Mouse (Mus musculus): ENCODE data around the gene Cpeb2.

Cpeb2 gene

DNA sequence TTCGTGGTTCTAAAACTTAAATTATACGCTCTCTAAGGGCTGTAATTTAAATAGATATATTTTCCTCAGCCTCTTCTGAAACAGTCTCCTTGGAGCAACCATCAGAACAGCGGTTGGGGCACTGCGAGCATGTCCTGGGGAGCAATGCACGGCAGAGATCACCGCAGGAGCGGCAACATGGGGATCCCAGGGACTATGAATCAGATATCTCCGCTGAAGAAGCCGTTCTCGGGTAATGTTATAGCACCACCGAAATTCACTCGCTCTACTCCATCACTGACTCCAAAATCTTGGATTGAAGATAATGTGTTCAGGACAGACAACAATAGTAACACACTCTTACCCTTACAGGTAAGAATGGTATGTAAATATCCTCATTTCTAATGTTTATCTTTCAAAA lies 4.3 kb downstream of the Cpeb2 start:
- no peak for DNase-seq (ENCODE audit: low read depth, low spot score)

DNA sequence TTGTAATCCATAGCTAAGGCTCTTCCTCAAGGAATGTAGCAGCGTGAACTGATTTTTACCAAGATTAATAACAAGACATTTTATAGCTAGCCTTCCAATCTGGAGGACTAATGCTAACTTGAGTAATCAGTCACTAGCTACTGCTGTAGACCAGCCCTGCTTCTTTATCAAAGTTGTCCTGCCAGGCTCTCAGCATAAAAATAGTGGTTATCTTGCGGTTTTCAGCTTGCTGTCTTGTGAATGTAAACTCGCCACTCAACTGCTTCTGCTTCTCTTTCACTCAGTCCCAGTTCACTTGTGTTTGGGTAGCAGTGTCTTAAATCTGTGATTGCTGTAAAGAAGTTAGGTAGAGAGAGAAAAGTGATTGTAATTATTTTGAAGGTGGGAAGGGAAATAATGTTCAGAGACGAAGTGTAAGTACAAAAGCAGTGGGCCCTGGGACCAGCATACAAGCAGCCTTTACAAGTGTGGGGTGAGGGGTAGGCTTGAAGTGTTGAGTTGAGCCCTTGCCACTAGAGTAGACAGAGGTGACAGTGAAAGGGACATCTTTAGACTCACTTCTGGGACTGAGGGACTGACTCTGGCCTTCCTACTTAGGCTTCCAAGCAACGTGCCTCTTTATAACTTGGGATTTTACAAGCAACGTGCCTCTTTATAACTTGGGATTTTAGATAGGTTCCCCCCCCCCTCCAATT lies 6.3 kb downstream of the Cpeb2 start:
- no peak for DNase-seq (ENCODE audit: low read depth, low spot score)

DNA sequence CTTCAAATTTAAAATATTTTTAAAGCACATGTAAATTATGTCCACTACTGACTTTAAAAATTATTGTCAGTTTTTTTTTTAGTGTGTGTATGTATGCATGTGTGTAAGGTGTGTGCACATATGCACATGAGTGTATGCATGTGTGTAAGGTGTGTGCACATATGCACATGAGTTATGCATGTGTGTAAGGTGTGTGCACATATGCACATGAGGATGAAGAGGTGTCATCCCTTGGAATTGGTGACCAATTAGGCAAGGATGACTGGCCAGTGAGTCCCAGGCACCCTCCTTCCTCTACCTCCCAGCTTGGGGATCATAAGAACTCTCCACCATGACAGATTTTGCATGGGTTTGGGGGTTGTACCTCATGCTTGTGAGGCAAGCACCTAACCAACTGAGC lies 7.8 kb downstream of the Cpeb2 start:
- DNase-seq (ENCODE audit: low read depth, low spot score) = no peak

DNA sequence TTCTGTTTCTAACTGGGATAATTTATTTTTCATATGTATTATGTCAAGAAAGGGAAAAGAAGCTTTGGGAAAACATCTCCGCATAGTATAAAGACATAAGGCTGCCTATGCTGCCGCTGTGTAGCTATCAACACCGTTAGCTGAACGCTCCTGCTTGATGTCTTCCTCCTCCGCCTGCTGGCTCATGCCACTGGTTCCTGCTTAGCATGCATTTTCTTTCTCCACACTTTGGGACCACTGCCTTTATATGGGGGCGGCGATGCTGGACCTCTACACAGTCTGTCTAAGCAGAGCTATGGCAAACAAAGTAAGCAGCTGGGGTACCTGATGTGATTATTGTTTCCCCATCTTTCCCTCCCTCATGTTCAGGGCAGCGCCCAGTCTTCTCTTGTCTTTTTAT lies 13.3 kb downstream of the Cpeb2 start:
- DNase-seq (ENCODE audit: low read depth, low spot score) = no peak

DNA sequence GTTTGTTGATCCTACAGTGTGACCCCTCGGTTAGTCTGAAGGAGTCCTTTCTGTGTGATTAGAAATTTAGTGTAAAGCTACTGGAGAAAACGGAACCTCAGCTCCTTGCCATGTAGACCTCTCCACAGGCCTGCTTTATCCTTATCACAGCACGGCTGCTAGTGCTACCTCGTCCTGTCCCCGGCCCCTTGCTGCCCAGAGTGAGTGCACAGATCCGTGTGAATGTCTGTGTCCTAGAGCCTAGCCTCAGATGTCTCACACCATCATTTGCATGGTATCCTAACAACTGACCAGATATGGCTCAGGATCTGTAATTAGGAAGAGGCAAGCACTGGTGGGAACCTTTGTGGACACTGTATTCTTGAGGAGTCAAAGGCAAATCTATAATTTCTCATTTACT lies 14.0 kb downstream of the Cpeb2 start:
- DNase-seq (ENCODE audit: low read depth, low spot score) = no peak

DNA sequence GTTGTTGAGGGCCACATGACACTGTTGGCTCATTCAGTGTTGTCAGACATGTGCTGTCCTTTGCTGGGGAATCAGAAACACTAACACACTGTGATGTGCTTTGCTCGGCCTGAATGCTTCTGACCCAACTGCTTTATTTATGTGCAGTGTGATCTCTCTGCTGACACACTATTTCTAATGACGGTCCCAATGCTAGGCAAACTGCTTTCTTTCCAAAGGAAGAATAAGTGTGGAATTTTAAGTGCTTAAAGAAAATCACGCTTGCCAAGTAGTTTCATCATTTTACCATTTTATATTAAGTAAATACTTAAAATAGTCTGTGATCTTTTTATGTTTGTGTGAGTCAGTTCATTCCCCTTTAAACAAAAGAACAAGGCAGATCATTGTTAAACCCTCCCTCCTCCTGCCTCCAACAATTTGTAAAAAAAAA lies 15.0 kb downstream of the Cpeb2 start:
- no peak for DNase-seq (ENCODE audit: low read depth, low spot score)

DNA sequence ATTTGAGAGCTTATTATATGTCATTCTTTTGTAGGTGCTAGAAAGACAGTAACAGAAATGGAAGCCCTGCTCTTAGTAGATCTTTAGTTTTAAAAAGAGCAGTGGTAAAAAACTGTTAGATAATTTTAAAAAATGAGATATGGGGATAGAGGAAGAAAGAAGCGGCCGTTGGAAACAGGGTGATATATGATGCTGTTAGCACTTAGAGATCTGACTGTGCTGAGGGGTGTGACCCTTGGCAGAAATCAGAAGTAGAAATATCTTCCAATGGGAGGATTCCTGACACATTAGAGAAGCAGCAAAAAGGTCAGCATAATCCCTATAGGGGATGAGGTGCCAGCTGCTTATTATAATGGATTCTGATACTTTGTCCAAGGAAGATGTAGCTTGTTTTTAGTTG lies 24.5 kb downstream of the Cpeb2 start:
- no peak for DNase-seq (ENCODE audit: low read depth, low spot score)

DNA sequence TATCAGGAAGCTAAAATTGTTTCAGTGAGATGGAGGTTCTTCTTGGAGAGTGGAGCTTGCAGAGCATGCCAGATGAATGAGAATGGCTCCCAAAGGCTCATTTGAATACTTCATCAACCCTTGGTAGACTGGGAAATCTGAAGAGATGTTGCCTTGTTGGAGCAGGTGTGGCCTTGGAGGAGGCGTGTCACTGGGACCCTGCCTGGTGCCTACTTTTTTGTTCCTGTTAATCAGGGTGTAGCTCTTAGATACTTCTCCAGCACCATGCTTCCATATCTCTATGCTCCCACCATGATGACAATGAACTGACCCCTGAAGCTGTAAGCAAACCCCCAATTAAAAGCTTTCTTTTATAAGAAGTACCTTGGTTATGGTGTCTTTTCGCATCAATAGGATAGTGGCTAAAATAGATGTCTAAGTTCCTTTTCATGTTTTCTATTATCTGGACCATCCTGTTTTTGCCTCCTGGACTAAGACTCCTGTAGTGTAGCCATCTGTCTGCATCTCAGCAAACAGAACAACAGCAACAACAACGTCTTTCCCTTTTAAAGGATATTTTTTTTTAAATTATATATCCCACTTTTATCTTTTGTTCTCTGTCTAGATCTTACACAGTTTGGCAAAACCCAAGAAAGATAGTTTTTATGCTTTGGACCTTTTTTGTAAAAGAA lies 25.6 kb downstream of the Cpeb2 start:
- DNase-seq (ENCODE audit: low read depth, low spot score) = no peak

DNA sequence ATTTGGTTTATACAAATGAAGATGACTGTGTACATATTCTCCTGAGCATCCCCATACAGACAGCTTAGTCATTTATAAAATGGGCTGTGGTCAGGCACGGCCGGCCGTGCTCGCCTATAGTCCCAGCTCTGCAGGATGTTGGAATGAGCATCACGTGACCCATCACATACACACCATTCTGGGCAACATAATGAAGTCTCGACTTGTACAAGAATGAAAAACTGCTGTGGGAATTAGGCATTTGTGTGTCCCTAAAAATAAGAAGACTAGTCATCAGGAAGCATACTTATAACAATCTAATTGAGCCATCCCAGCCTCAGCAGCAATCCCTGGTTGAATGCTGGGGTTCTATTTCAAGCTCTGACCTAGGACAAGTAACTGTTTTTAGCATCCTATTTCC lies 28.8 kb downstream of the Cpeb2 start:
- no peak for DNase-seq (ENCODE audit: low read depth, low spot score)

DNA sequence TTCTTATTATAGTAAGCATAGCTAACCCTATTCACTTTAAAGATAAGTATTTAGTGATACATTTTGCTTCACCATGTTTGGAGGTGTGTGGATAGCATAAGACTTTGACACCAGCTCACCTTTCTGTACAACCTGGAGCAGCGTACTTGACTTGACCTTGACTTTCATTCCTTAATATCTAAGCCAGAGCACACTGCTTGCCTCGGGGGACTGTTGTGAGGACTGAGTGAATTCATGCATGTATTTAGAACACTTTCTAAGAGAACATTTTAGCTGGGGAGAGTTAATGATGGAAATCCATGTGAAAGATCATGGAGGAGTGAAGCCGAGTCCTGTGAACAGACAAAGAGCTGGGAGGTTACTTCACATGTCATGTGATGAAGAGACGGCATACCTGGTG lies 31.0 kb downstream of the Cpeb2 start:
- no peak for DNase-seq (ENCODE audit: low read depth, low spot score)

DNA sequence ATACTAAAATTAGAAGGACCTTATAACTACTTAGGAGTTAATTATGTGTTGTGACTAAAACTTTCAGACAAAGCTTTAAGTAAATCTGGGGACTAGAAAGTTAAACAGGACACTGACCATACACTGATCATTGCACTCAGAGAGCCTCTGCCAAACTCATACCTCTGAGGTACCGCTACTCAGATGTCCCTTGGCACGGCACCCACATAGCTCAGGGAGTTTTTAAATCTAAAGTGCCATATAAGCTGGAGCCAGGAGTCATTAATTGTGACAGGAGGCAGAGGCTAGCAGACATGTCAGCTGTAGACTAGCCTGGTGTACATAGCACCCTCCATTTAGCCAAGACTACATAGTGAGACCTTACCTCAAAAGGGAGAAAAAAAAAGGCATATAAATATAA lies 31.7 kb downstream of the Cpeb2 start:
- no peak for DNase-seq (ENCODE audit: low read depth, low spot score)

DNA sequence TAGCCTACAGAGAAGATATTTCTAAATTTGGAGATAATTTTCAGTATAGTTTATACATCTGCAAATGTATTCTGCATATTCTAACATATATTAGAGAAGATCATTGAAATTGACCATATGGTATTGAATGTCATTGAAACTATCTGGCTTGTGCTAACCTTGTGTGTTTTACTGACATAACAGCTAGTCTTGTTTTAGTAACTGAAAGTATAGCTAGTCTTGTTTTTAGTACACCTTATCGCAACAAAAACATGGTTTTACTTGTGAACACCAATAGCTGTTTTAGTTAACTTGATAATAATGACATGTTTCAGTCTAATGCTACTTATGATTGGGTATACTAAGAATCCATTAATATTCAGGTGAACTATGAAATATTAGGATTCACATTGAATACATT lies 45.0 kb downstream of the Cpeb2 start:
- DNase-seq (ENCODE audit: low read depth, low spot score) = no peak

DNA sequence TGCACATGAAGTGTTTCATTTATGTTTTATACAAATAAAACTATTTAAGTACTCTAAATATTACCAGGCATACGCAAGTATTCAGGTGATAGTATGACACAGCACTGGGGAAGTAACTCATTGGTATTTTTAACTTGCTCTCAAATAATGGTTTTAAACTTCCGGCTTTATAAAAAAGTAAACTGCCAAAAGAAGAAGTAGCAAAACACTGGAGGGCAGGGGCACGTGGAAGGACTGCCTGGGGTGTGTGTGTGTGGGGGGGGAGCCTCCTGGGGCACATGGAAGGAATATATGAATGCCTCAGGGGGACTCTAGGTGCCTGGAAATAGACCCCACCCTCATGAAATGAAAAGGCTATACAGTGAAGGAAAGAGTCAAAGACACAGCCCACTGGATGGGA lies 46.8 kb downstream of the Cpeb2 start:
- no peak for DNase-seq (ENCODE audit: low read depth, low spot score)

DNA sequence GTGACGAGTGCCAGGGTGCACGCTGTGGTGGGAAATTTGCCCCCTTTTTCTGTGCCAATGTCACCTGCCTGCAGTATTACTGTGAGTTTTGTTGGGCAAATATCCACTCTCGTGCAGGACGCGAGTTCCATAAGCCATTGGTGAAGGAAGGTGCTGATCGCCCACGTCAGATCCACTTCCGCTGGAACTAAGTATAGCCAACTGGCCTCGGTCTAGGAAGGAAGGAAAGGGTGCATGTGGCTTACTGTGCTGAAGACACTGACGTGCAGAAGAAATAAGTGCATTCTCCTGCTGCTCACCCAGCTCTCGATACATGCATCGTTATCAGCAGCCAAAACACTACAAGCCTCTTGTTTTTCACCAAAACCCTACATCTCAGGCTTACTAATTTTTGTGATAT lies 52.8 kb downstream of the Cpeb2 start:
- no peak for DNase-seq (ENCODE audit: low read depth, low spot score)

DNA sequence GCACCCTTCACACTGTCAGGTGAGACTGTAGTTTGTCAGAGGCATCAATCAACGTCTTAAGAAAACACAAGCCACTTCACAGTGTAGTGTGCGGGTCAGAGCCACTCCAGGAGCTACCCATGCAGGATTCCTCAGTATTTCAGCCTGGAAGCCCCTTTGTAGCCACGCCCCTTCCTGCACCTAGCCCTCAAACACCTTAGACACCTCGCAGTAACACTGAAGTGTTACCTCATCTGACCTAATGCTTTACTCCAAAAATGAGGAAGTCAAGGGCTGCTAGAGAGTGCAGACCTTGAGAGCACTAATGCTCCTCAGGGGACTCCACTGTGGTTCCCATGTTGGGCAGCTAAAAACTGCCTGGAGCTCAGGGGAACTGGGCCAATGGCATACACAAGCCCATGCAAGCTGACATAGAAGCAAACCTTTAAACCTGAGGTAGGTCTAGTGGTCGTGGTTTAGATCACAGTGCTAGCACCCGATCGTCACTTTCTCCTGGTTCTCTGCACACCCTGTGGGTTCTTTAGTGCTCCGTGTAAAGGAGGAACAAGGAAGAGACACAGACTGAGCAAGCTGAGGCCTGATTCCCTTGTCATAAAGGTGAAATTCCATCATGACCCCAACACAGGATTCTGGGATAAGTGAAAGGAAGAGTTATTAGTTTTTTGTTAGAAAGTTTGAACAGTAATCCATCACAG lies 56.9 kb downstream of the Cpeb2 start:
- DNase-seq (ENCODE audit: low read depth, low spot score) = no peak

DNA sequence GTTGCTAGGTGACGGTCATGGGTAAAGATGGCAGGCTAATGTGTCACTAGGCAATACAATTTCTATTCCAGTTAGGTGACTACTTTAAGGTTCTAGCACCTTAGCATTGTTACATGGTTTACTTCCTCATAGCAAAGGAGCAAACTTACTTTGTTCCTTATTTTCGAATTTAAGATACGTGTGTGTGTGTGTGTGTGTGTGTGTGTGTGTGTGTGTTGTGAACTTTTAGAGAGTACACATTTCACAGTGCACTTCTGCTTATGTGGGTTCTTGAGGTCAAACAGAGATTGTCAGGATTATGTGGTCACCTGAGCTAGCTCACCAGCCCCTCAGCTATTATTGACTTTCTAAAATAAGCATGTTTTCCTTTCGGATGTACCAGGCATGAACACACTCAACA lies 60.2 kb downstream of the Cpeb2 start:
- DNase-seq (ENCODE audit: low read depth, low spot score) = no peak

DNA sequence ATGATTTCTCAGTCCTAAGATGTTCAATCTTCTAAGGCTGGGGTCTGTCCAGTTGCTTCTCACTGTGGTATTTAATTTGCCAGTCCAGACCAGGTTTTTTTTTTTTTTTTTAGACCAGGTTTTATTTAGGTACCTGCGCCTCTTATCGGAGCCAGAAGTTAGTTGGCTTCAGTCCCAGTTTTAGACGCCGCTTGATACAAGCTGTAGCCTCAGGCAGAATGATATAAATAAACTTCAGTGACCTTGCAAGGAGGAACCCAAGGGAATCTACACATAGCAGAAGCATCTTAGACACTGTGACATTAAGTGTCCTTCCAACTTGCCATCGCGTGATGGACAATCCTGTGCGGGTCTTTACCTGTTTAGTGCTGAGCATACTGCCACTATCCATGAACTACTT lies 64.5 kb downstream of the Cpeb2 start:
- DNase-seq (ENCODE audit: low read depth, low spot score) = no peak

DNA sequence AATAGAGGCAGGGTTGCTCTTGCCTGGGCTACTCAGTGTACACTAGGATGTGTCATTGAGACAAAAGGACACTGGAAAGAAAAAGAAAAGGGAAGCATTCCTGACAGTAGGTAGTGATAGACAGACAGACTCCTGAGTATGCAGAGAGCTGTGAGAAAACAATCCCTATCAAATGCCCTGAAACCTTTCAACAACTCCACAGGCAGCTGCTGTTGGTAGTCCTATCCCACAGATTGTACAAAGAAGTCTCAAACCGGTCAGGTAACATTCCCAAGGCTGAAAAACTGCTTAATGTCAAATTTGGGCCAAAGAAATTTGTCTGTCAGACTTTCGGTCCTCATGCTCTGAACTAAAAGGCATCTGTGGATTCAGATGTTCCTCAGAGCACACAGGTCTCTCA lies 66.0 kb downstream of the Cpeb2 start:
- DNase-seq (ENCODE audit: low read depth, low spot score) = no peak

DNA sequence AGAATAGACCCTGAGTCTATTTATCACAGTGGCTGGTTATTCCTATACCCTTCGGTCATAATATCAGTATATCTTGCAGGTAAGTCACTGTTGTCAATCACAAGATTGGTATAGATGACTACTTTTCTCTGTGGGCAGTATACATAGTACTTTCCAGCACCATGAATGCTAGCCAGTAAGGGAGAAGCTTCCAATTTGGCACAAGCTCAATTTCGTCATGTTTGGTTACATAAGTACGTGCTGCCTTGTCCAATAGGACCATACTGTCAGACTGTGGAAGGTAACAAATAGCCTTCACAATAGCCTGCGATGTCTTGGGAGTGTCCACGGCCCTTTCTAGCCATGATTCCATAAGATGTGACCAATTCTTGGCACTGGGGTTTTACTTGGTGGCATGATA lies 67.1 kb downstream of the Cpeb2 start:
- DNase-seq (ENCODE audit: low read depth, low spot score) = no peak

DNA sequence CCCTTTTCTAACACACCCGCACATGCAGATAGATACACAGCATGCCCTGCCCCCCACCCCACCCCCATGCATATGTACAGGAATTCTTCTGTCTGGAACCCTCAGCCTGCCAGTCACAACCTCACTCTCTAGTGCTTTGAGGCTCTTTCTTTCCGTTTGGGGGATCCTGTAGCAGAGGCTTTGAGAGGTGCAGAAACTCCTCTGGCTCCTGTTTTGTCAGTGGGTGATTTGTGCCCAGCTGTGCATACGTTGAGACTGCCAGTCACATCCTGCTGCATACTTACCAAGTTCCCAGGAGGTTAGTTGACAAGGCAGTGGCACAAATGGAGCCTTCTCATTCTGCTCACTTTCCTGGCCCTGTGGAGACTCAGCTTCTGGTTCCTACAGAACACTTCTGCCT lies 68.0 kb downstream of the Cpeb2 start:
- DNase-seq (ENCODE audit: low read depth, low spot score) = no peak

DNA sequence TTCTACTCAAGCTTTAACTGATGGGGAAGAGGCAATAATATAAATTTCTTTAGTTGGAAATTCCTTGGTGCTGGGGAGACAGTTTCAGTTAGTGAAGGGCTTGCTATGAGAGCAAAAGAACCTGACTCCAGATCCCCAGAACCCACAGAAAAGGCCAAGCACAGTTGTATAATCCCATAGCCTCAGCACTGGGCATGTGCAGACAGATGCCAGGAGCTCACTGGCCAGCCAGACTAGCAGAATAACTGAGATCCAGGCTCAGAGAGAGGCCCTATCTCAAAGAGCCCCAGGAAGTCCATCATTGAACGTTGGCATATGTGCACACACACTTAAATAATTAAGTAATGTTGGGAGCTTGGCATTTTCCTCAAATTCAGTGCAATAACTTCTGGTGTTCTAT lies 70.5 kb downstream of the Cpeb2 start:
- DNase-seq (ENCODE audit: low read depth, low spot score) = no peak

DNA sequence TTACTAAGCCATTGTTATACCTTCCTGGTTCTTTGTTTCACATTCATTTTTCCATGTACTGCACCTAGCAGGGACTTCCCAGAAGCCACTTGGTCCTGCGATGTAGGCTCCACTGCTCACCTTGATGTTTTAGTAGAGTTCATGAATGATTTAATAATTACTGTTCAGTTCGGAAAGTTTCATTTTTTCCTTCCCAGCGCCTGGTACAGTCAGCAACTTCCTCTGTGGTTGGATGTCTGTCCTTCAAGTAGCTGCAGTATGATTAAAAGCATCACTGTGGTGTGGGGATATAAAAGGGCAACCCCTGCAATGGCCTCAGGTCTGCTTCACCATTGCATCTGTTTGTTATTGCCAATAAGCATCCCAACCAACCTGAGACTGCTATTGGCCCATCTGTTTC lies 72.5 kb downstream of the Cpeb2 start:
- no peak for DNase-seq (ENCODE audit: low read depth, low spot score)

DNA sequence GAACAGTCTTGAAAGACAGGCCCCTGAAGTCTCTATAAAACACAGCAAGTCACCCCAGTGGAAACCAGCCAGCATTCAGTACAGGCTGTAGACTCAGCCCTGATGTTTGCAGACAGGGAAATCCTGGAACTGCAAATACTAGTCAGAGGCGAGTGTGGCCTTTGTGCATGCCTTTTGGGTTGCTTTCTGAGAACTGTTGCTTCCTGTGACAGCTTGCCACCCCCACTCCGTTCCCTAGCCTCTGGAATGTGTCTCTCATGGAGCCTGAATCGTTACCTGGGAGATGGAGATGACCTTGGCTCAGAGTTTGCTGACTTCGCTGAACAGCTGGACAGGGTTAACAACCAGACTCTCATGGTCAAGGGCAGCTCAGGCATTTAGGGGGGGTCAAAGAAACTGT lies 77.0 kb downstream of the Cpeb2 start:
- no peak for DNase-seq (ENCODE audit: low read depth, low spot score)

Measured in retina, adult 2 months (tissue).